Mouse (Mus musculus): ENCODE results near the gene Srp14. TPM values are rescaled to one million over a fixed set of nuclear protein-coding genes. Genes with fewer than 3 reads are reported as not detected.

The Srp14 gene
- total and polyA plus RNA-seq, 3 experiments: 64.9 to 129 (median 116) TPM

- no peak for TF ChIP-seq POLR2A (IDR thresholded peaks at IDR 0.05; ENCODE audit: insufficient read depth, low read depth, low read length)
- TF ChIP-seq CTCF (IDR thresholded peaks at IDR 0.05): no peak
- TF ChIP-seq EP300 (IDR thresholded peaks at IDR 0.05; ENCODE audit: insufficient read depth, low read depth, low read length): no peak
- DNase-seq: no peak
- Histone ChIP-seq H3K79me2 (replicated peaks; ENCODE audit: control insufficient read depth, insufficient read depth, low read length) (no peaks in the 10 kb centered on the region), H3K9ac (ENCODE audit: low read depth, low read length) (no peak overlapping the region), H3K27ac (peak overlapping the region; percentile 51; the same call in 1 of the 2 replicates), H3K27me3 (ENCODE audit: control insufficient read depth, insufficient read depth, low read length) (no peaks in the 10 kb centered on the region), H3K36me3 (ENCODE audit: control insufficient read depth, insufficient read depth, low read length) (no peaks in the 10 kb centered on the region), H3K4me1 (ENCODE audit: control insufficient read depth, insufficient read depth, low read length) (peaks cover 8% of the 10 kb centered on the region), H3K4me3 (no peak overlapping the region)
- intact Hi-C loops (cut with DNase I): loop anchor here (2.0 kb wide), 2 partner anchors 19 to 31 kb away; no protein-coding TSS in a partner anchor
- 75% methylated on average over 8 of the region's 8 CpGs for WGBS
Observed at GRCm38 (mm10) chr2:118509688-118510446, 30.4 kb upstream of the Srp14 start.

DNA sequence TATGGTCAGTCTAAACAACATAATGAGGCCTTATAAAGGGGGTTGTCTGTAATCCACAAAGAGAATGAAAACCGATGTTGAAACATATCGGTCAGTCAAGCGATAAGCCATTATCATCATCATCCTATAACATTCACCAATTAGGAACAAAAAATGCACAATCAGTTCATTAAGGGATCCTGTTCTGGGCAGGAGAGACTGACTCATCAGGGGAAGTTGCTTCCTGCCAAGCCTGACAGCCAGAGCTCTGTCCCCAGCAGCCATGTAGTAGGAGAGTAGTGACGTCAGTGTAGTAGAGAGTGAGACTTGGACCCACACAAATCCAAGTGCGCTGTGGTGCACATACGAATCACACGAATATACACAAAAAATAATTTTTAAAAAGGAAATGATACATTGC lies 27.6 kb upstream of the Srp14 start:
- WGBS: 56% methylated on average over 7 of the region's 7 CpGs
- Histone ChIP-seq H3K4me3 (no peak overlapping the region), H3K9ac (ENCODE audit: low read depth, low read length) (no peak overlapping the region), H3K4me1 (ENCODE audit: control insufficient read depth, insufficient read depth, low read length) (peaks cover 4% of the 10 kb centered on the region), H3K79me2 (replicated peaks; ENCODE audit: control insufficient read depth, insufficient read depth, low read length) (no peaks in the 10 kb centered on the region), H3K27me3 (ENCODE audit: control insufficient read depth, insufficient read depth, low read length) (no peaks in the 10 kb centered on the region), H3K27ac (no peak overlapping the region), H3K36me3 (ENCODE audit: control insufficient read depth, insufficient read depth, low read length) (no peaks in the 10 kb centered on the region)
- TF ChIP-seq EP300 (IDR thresholded peaks at IDR 0.05; ENCODE audit: insufficient read depth, low read depth, low read length) (no peak), CTCF (IDR thresholded peaks at IDR 0.05) (no peak), POLR2A (IDR thresholded peaks at IDR 0.05; ENCODE audit: insufficient read depth, low read depth, low read length) (no peak)
- intact Hi-C loops (cut with DNase I): no loop called here
- DNase-seq: no peak

DNA sequence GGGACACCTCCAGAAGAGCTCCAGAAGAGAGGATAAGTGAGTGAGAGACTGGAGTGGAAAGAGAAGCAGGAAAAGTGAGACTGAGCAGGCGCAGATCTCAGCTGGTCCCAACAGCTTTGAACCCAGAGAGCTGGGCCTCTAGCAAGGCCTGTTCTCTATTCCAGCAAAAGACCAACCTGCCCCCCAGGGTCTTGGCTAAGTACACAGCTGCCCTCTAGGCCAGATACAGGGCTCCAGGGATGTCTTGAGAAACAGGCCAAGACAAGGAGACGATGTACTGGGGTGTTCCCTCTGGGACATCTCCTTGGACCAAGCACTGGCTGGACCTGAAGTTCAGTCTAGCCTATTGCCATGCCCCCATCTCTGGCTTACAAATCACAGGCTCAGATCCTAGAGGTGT lies 20.7 kb upstream of the Srp14 start:
- Histone ChIP-seq H3K9ac (ENCODE audit: low read depth, low read length) (no peak overlapping the region), H3K27ac (no peak overlapping the region), H3K4me3 (no peak overlapping the region), H3K36me3 (ENCODE audit: control insufficient read depth, insufficient read depth, low read length) (no peaks in the 10 kb centered on the region), H3K27me3 (ENCODE audit: control insufficient read depth, insufficient read depth, low read length) (no peaks in the 10 kb centered on the region), H3K4me1 (ENCODE audit: control insufficient read depth, insufficient read depth, low read length) (peaks cover 1% of the 10 kb centered on the region; the same call in 1 of the 2 replicates), H3K79me2 (replicated peaks; ENCODE audit: control insufficient read depth, insufficient read depth, low read length) (no peaks in the 10 kb centered on the region)
- 76% methylated on average over 2 of the region's 2 CpGs for WGBS
- no peak for DNase-seq
- intact Hi-C loops (cut with DNase I): no loop called here
- TF ChIP-seq EP300 (IDR thresholded peaks at IDR 0.05; ENCODE audit: insufficient read depth, low read depth, low read length): no peak
- TF ChIP-seq POLR2A (IDR thresholded peaks at IDR 0.05; ENCODE audit: insufficient read depth, low read depth, low read length): no peak
- no peak for TF ChIP-seq CTCF (IDR thresholded peaks at IDR 0.05)

DNA sequence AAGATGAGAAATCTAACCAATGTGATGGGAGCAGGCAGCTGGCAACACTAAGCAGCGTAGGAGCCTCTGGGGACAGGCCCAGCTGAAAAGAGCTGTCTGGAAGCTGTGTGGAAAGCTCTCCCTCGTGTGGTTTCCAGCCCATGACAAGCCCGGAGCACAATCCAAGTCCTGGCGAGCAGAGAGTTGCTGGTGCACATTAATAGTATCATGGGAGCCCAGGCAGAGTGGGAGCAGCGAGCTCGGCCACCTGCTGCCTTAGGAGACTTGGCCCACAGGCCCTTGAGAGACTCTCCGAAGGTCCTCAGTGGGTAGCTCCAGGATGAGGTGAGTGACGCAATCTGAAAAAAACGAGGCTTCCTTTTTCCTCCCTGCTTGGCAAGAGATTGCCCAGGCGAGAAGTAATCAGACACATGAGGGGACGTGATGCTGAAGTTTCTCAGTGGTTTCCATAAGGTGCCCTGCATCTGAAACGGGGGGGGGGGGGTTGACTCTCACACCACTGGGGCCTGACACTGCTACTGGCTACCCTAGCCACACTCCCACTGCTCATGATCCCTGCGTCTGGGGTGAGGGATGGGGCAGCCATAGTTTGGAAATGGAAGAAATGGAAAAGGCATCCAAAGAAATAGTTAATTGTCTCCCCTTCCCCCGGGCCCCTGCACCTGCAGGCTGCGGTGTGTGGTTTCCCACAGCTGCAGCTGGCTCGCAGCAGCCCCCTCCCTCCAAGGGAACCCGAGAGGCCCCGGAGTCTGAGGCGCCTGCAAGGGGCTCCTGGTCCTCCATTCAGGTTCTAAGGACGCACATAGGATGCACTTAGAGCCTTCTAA lies 19.8 kb upstream of the Srp14 start:
- DNase-seq: peak; percentile 61 to 75
- Histone ChIP-seq H3K36me3 (ENCODE audit: control insufficient read depth, insufficient read depth, low read length) (no peaks in the 10 kb centered on the region), H3K4me1 (ENCODE audit: control insufficient read depth, insufficient read depth, low read length) (peaks cover 1% of the 10 kb centered on the region; the same call in 1 of the 2 replicates), H3K27ac (no peak overlapping the region), H3K27me3 (ENCODE audit: control insufficient read depth, insufficient read depth, low read length) (no peaks in the 10 kb centered on the region), H3K4me3 (no peak overlapping the region), H3K79me2 (replicated peaks; ENCODE audit: control insufficient read depth, insufficient read depth, low read length) (no peaks in the 10 kb centered on the region), H3K9ac (ENCODE audit: low read depth, low read length) (no peak overlapping the region)
- TF ChIP-seq POLR2A (IDR thresholded peaks at IDR 0.05; ENCODE audit: insufficient read depth, low read depth, low read length) (no peak), CTCF (IDR thresholded peaks at IDR 0.05) (peak; percentile 40)
- intact Hi-C loops (cut with DNase I): no loop called here
- WGBS: 38% methylated on average over 20 of the region's 20 CpGs

DNA sequence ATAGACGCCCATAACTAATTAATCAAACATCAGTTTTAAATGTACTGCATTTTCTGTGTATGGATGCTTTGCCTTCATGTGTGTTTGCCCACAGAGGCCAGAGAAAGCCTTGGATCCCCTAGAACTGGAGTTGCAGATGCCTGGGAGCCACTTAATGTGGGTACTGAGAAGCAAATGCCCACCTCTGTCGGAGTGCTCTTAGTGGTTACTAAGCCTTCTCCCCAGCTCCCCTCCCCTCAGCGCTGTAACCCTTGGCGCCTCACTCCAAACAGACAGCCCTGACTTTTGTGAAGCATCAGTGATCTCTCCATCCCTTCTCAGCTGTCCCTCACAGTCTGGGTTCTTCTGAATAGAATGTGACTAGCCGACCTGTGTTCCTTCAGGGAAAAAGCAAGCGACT lies 19.0 kb upstream of the Srp14 start:
- TF ChIP-seq POLR2A (IDR thresholded peaks at IDR 0.05; ENCODE audit: insufficient read depth, low read depth, low read length): no peak
- no peak for TF ChIP-seq EP300 (IDR thresholded peaks at IDR 0.05; ENCODE audit: insufficient read depth, low read depth, low read length)
- TF ChIP-seq CTCF (IDR thresholded peaks at IDR 0.05): no peak
- WGBS: 92% methylated on average over 6 of the region's 6 CpGs
- H3K27ac ChIP-seq: no peak overlapping the region

GRCm38 (mm10) chr2:118497890-118498289 lies 18.4 kb upstream of the Srp14 start:
- Histone ChIP-seq H3K4me1 (ENCODE audit: control insufficient read depth, insufficient read depth, low read length) (peaks cover 1% of the 10 kb centered on the region; the same call in 1 of the 2 replicates), H3K27ac (no peak overlapping the region), H3K79me2 (replicated peaks; ENCODE audit: control insufficient read depth, insufficient read depth, low read length) (no peaks in the 10 kb centered on the region), H3K27me3 (ENCODE audit: control insufficient read depth, insufficient read depth, low read length) (no peaks in the 10 kb centered on the region), H3K9ac (ENCODE audit: low read depth, low read length) (no peak overlapping the region), H3K36me3 (ENCODE audit: control insufficient read depth, insufficient read depth, low read length) (no peaks in the 10 kb centered on the region), H3K4me3 (no peak overlapping the region)
- no peak for TF ChIP-seq POLR2A (IDR thresholded peaks at IDR 0.05; ENCODE audit: insufficient read depth, low read depth, low read length)
- TF ChIP-seq CTCF (IDR thresholded peaks at IDR 0.05): no peak
- TF ChIP-seq EP300 (IDR thresholded peaks at IDR 0.05; ENCODE audit: insufficient read depth, low read depth, low read length): no peak
- DNase-seq: no peak
- intact Hi-C loops (cut with DNase I): no loop called here
- WGBS: 84% methylated on average over 5 of the region's 5 CpGs

More for the DNA sequence above, 19.0 kb upstream of the Srp14 start:
- Histone ChIP-seq H3K27me3 (ENCODE audit: control insufficient read depth, insufficient read depth, low read length) (no peaks in the 10 kb centered on the region), H3K4me1 (ENCODE audit: control insufficient read depth, insufficient read depth, low read length) (peaks cover 1% of the 10 kb centered on the region; the same call in 1 of the 2 replicates), H3K36me3 (ENCODE audit: control insufficient read depth, insufficient read depth, low read length) (no peaks in the 10 kb centered on the region), H3K9ac (ENCODE audit: low read depth, low read length) (no peak overlapping the region), H3K79me2 (replicated peaks; ENCODE audit: control insufficient read depth, insufficient read depth, low read length) (no peaks in the 10 kb centered on the region), H3K4me3 (no peak overlapping the region)
- intact Hi-C loops (cut with DNase I): no loop called here
- DNase-seq: no peak
